Mouse (Mus musculus): Measurements from ENCODE around the gene Gm45234. TPM values are rescaled to one million over a fixed set of nuclear protein-coding genes. Genes with fewer than 3 reads are reported as not detected.
A peak's percentile ranks its signal among the peaks of the same experiment; 100 is the strongest.

Gene Gm45234
- polyA plus RNA-seq, 1 experiment from 2014 or later, result not detected

DNA sequence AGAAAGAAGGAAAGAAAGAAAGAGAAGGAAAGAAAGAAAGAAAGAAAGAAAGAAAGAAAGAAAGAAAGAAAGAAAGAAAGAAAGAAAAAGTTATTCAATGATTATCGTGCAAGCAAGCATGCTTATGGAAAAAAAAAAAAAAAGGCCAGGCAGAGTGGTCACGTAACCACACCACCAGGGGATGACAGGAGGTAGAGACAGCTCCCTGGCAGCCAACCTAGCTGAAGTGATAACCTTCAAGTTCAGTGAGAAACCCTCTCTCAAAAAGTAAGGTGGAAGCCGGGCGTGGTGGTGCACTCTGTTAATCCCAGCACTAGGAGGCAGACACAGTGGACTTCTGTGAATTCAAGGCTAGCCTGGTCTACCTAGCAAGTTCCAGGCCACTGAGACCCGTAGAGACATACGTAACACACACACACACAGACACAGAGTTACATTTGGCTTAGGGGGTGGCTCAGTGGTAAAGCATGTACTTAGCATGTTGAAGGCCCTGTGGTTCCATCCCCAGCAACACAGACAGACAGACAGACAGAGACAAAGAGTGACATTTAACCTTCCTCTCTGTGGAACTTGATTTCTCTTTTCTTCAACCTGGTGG, 32.8 kb downstream of the Gm45234 start:
- 92% methylated on average over 6 of the region's 6 CpGs for WGBS
- no peak for ATAC-seq (ENCODE audit: low FRiP score, low TSS enrichment)

DNA sequence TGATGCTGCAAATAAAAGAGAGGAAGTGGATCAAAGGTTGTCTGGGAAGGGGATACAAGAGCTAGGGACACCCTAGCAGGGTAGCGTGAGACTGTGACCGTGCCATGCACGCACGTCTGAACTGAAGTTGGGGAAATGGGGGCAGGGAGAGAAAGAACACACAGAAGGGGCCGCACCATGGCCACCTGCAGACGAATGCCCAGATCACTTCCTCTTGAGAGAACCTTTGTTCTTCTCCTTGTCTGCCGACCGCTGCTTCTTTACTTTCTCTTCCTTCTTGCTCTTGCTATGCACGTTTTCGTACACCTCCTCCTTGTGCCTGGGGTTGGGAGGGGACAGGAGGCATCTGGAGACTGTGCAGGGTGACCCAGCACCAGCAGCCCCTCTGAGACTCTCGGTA, 34.9 kb downstream of the Gm45234 start:
- H3K4me3 ChIP-seq (ENCODE audit: low read length), result no peak overlapping the region
- ATAC-seq (ENCODE audit: low FRiP score, low TSS enrichment), result no peak
- 68% methylated on average over 11 of the region's 11 CpGs for WGBS
- H3K27ac ChIP-seq (ENCODE audit: low read depth, low read length), result no peak overlapping the region
- peaks cover 18% of the 10 kb centered on the region for H3K36me3 ChIP-seq (ENCODE audit: control insufficient read depth, insufficient read depth, low read length)
- H3K9me3 ChIP-seq (ENCODE audit: control insufficient read depth, low read length), result no peaks in the 10 kb centered on the region
- no peaks in the 10 kb centered on the region for H3K4me1 ChIP-seq (ENCODE audit: control insufficient read depth, insufficient read depth, low read length)
- H3K4me2 ChIP-seq (replicated peaks; ENCODE audit: low read depth, low read length), result no peak overlapping the region
- peak overlapping the region; percentile 53; the same call in 1 of the 2 replicates for H3K9ac ChIP-seq (ENCODE audit: low read depth, low read length)
- no peaks in the 10 kb centered on the region for H3K27me3 ChIP-seq (ENCODE audit: control insufficient read depth, insufficient read depth, low read length)

More for the DNA sequence above, 32.8 kb downstream of the Gm45234 start:
- H3K9me3 ChIP-seq (ENCODE audit: control insufficient read depth, low read length), result no peaks in the 10 kb centered on the region
- no peak overlapping the region for H3K4me3 ChIP-seq (ENCODE audit: low read length)
- H3K36me3 ChIP-seq (ENCODE audit: control insufficient read depth, insufficient read depth, low read length), result no peaks in the 10 kb centered on the region
- no peak overlapping the region for H3K27ac ChIP-seq (ENCODE audit: low read depth, low read length)
- H3K4me1 ChIP-seq (ENCODE audit: control insufficient read depth, insufficient read depth, low read length), result no peaks in the 10 kb centered on the region
- H3K4me2 ChIP-seq (replicated peaks; ENCODE audit: low read depth, low read length), result no peak overlapping the region
- no peaks in the 10 kb centered on the region for H3K27me3 ChIP-seq (ENCODE audit: control insufficient read depth, insufficient read depth, low read length)
- H3K9ac ChIP-seq (ENCODE audit: low read depth, low read length), result no peak overlapping the region

DNA sequence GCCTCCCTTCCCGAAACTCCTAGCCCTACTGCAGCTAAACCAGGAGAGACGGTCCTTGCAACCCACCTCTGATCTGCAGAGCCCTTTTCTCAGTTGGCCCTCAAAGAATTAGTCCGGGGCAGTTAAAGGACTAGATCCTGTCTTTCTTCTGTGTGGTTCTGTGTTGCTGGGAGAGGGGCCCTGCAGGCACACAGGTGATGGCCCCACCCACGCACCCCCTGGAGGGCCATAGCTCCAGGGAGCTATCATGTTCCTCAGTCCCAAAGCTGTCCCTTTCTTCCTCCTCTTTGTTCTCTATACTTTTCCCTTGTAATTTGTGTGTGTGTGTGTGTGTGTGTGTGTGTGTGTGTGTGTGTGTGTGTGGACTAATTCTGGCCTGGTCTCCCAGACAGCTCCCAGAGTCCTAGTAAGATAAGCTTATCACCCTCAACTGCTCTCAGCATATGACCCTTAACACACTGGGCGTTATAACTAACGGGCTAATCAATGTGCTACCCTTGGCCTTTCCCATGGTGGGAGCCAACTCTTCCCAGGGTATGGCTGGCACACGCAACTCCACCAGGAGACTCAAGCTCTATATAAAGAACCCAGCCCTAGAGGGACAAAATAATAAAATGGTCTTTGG, 36.4 kb downstream of the Gm45234 start:
- H3K36me3 ChIP-seq (ENCODE audit: control insufficient read depth, insufficient read depth, low read length), result peaks cover 33% of the 10 kb centered on the region
- H3K27me3 ChIP-seq (ENCODE audit: control insufficient read depth, insufficient read depth, low read length), result no peaks in the 10 kb centered on the region
- H3K9me3 ChIP-seq (ENCODE audit: control insufficient read depth, low read length), result no peaks in the 10 kb centered on the region
- 61% methylated on average over 7 of the region's 7 CpGs for WGBS
- ATAC-seq (ENCODE audit: low FRiP score, low TSS enrichment), result no peak
- H3K9ac ChIP-seq (ENCODE audit: low read depth, low read length), result peak overlapping the region; percentile 53; the same call in 1 of the 2 replicates
- H3K4me3 ChIP-seq (ENCODE audit: low read length), result peak overlapping the region; percentile 38
- H3K4me1 ChIP-seq (ENCODE audit: control insufficient read depth, insufficient read depth, low read length), result no peaks in the 10 kb centered on the region
- peak overlapping the region; percentile 65; the same call in 1 of the 2 replicates for H3K27ac ChIP-seq (ENCODE audit: low read depth, low read length)
- peak overlapping the region; percentile 31 for H3K4me2 ChIP-seq (replicated peaks; ENCODE audit: low read depth, low read length)

DNA sequence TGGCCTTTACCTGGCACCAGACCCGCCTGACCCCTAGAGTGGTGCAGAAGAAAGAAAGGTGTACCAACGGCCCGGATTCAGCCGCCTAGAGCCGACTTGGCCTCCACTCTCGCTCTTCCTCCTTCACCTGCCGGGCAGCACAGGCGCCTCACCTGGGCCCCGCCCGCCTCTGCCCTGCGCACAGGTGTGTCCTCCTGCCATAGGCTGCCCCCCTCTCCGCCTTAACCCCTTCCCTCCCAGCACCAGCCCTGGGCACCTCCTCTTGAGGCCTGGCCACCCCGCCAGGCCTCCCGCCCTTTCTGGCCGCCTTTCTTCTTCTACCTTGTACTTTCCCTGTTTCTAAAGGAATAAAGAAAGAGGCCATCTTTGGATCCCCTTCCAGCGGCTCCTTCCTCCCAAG, 37.1 kb downstream of the Gm45234 start:
- Histone ChIP-seq H3K9ac (ENCODE audit: low read depth, low read length) (peak overlapping the region; percentile 53), H3K4me1 (ENCODE audit: control insufficient read depth, insufficient read depth, low read length) (peaks cover 3% of the 10 kb centered on the region), H3K27me3 (ENCODE audit: control insufficient read depth, insufficient read depth, low read length) (no peaks in the 10 kb centered on the region), H3K9me3 (ENCODE audit: control insufficient read depth, low read length) (no peaks in the 10 kb centered on the region), H3K4me2 (replicated peaks; ENCODE audit: low read depth, low read length) (peak overlapping the region; percentile 31; the same call in 1 of the 2 replicates), H3K4me3 (ENCODE audit: low read length) (peak overlapping the region; percentile 38), H3K36me3 (ENCODE audit: control insufficient read depth, insufficient read depth, low read length) (peaks cover 40% of the 10 kb centered on the region), H3K27ac (ENCODE audit: low read depth, low read length) (peak overlapping the region; percentile 65)
- peak; percentile 20; the same call in 1 of the 2 replicates for ATAC-seq (ENCODE audit: low FRiP score, low TSS enrichment)
- 66% methylated on average over 15 of the region's 16 CpGs for WGBS

DNA sequence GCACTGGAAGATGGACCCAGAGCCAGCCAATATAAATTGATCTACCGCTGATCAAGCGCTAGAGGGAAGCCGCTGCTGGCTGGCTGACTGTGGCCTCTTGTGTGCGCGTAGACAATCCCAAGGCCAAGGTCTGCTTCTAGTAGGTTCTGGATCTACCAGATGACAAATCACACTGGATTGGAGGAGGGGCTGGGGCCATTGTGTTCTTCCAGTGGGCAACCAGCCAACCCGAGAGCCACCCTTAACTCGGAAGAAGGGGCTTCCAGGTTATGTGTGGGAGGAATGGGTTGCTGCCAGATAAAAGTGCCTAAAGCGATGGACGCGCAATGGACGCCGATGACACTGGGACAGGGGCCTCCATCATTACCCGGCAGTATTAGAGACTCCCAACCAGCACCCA, 37.9 kb downstream of the Gm45234 start:
- Histone ChIP-seq H3K4me3 (ENCODE audit: low read length) (peak overlapping the region; percentile 38), H3K4me2 (replicated peaks; ENCODE audit: low read depth, low read length) (peak overlapping the region; percentile 23), H3K36me3 (ENCODE audit: control insufficient read depth, insufficient read depth, low read length) (peaks cover 41% of the 10 kb centered on the region), H3K27ac (ENCODE audit: low read depth, low read length) (no peak overlapping the region), H3K4me1 (ENCODE audit: control insufficient read depth, insufficient read depth, low read length) (peaks cover 10% of the 10 kb centered on the region), H3K9ac (ENCODE audit: low read depth, low read length) (peak overlapping the region; percentile 53), H3K27me3 (ENCODE audit: control insufficient read depth, insufficient read depth, low read length) (no peaks in the 10 kb centered on the region), H3K9me3 (ENCODE audit: control insufficient read depth, low read length) (no peaks in the 10 kb centered on the region)
- ATAC-seq (ENCODE audit: low FRiP score, low TSS enrichment), result no peak
- WGBS, result 70% methylated on average over 13 of the region's 13 CpGs

DNA sequence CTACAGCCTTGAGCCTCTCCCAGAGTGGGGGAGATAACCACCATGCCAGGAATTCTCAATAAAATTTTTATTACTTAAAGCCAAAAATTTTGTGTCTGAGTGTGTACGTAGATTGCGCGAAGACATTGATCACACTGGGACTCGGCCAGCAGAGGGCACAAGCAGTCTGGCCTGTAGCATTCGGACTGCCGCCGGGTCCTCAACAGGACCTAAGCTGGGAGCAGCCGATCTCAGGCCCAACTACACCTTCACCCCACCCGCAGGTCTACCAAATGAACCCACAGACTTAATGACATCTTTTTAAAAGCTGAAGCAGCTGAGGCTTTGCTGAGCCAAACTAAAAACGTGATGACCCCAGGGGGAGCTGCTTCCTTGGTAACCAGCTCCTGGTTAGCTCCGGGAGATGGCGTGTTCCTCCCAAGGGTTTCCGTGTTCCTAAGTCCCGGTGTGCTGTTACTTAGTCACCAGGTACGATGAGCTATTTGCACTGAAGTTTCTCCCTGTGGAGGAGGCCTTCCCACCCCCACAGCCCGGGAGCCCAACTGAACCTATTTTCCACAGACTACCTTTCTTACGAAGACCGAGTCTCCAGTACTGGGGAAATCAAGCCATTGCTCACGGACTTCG, 38.8 kb downstream of the Gm45234 start:
- Histone ChIP-seq H3K9ac (ENCODE audit: low read depth, low read length) (peak overlapping the region; percentile 18; the same call in 1 of the 2 replicates), H3K27ac (ENCODE audit: low read depth, low read length) (no peak overlapping the region), H3K4me1 (ENCODE audit: control insufficient read depth, insufficient read depth, low read length) (peaks cover 11% of the 10 kb centered on the region), H3K27me3 (ENCODE audit: control insufficient read depth, insufficient read depth, low read length) (no peaks in the 10 kb centered on the region), H3K4me3 (ENCODE audit: low read length) (no peak overlapping the region; the same call in 1 of the 2 replicates), H3K4me2 (replicated peaks; ENCODE audit: low read depth, low read length) (peak overlapping the region; percentile 23; the same call in 1 of the 2 replicates), H3K9me3 (ENCODE audit: control insufficient read depth, low read length) (no peaks in the 10 kb centered on the region), H3K36me3 (ENCODE audit: control insufficient read depth, insufficient read depth, low read length) (peaks cover 41% of the 10 kb centered on the region)
- no peak for ATAC-seq (ENCODE audit: low FRiP score, low TSS enrichment)
- 69% methylated on average over 20 of the region's 20 CpGs for WGBS

DNA sequence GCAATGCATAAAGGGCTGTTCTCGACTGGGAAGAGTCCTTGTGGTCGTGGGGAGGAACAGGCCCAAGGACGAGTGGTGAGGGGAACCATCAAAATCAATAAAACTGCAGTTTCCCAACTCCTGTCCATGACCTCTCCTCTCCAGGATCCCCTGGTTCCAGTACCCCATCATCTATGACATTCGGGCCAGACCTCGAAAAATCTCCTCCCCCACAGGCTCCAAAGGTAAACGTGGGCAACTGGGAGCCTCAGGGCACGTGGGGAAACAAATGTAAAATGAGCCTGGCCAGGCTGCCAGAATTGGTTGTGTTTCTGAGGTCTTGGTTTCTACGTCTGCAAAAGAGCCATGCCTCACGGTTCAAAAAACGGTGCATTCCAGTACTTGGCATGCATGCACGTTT, 42.9 kb downstream of the Gm45234 start:
- Histone ChIP-seq H3K4me1 (ENCODE audit: control insufficient read depth, insufficient read depth, low read length) (peaks cover 24% of the 10 kb centered on the region), H3K36me3 (ENCODE audit: control insufficient read depth, insufficient read depth, low read length) (peaks cover 56% of the 10 kb centered on the region), H3K27ac (ENCODE audit: low read depth, low read length) (peak overlapping the region; percentile 87; the same call in 1 of the 2 replicates), H3K4me2 (replicated peaks; ENCODE audit: low read depth, low read length) (peak overlapping the region; percentile 90), H3K27me3 (ENCODE audit: control insufficient read depth, insufficient read depth, low read length) (no peaks in the 10 kb centered on the region), H3K9ac (ENCODE audit: low read depth, low read length) (peak overlapping the region; percentile 88), H3K9me3 (ENCODE audit: control insufficient read depth, low read length) (no peaks in the 10 kb centered on the region), H3K4me3 (ENCODE audit: low read length) (peak overlapping the region; percentile 68)
- 13% methylated on average over 11 of the region's 11 CpGs for WGBS
- no peak for ATAC-seq (ENCODE audit: low FRiP score, low TSS enrichment)

DNA sequence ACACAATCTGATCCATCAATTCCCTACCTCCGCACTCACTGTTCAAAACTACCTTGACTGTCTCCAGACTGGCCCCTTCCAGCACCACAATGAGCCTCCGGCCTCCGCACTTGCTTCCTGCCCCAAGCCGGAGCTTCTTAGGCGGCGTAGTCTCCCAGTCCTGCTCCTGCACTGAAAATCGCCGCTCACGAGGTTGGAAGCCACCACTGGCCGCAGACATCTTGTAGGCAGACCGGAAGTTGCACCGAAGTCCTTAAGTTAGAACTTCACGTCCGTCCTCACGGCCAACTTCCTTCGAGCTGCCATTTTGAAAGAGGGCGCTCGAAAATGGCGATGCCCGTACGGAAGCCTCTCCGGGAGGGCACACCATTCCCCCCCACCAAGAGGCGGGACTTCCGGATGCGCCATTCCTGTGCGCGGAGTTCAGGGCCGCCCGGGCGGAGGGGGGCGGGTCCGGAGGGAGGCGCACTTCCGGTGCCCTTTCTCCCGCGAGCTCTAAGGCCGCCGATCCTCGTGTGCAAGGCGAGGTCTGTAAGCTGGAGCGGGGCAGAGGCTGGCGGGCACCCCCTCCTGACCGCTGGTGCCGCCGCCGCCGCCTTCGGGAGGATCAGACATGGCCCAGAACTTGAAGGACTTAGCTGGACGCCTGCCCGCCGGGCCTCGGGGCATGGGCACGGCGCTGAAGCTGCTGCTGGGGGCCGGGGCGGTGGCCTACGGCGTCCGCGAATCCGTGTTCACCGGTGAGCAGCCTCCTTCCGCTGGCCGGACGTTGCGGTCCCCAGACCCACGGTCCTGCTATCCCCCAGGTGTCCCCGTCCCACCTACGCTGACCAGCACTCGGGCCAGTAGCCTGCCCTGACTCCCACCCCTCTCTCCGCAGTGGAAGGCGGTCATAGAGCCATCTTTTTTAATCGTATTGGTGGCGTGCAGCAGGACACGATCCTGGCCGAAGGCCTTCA, 43.7 kb downstream of the Gm45234 start, which contains the start of the genes Emg1 and Phb2:
TSS of gene Emg1 (minus strand) at position 355 of the 959 bp plus-strand sequence.
TSS of gene Phb2 (plus strand) at position 513 of the 959 bp plus-strand sequence.
- peak; percentile 97 for ATAC-seq (ENCODE audit: low FRiP score, low TSS enrichment)
- peak within 1 kb of the TSS; percentile 87; the same call in 1 of the 2 replicates for H3K27ac ChIP-seq (ENCODE audit: low read depth, low read length)
- peaks cover 24% of the 10 kb centered on the region for H3K4me1 ChIP-seq (ENCODE audit: control insufficient read depth, insufficient read depth, low read length)
- H3K4me2 ChIP-seq (replicated peaks; ENCODE audit: low read depth, low read length), result peak within 1 kb of the TSS; percentile 90
- no peaks in the 10 kb centered on the region for H3K27me3 ChIP-seq (ENCODE audit: control insufficient read depth, insufficient read depth, low read length)
- peaks cover 58% of the 10 kb centered on the region for H3K36me3 ChIP-seq (ENCODE audit: control insufficient read depth, insufficient read depth, low read length)
- peak within 1 kb of the TSS; percentile 88 for H3K9ac ChIP-seq (ENCODE audit: low read depth, low read length)
- WGBS, result under 1% methylated on average over 73 of the region's 76 CpGs
- no peaks in the 10 kb centered on the region for H3K9me3 ChIP-seq (ENCODE audit: control insufficient read depth, low read length)
- H3K4me3 ChIP-seq (ENCODE audit: low read length), result peak within 1 kb of the TSS; percentile 68
